Mouse (Mus musculus) limb, embryonic 11.5 days (tissue): ENCODE measurements around the gene Wwc2. TPM values are rescaled to one million over a fixed set of nuclear protein-coding genes. Genes with fewer than 3 reads are reported as not detected.

Experiments
- ATAC-seq: fragments of 200-750 bp; cut with Nextera tagmentation; 2 replicates; pipeline ENCODE4 v1.8.0; 2017; ENCODE audit warnings: low read depth; ENCODE audit not compliant: insufficient number of reproducible peaks, low FRiP score, low TSS enrichment
- DNase-seq: peaks from one replicate; pipeline ENCODE4 v3.0.0-alpha.2; 2015; ENCODE audit warnings: low spot score
- H3K27ac ChIP-seq: fragments of 300-500 bp; sonication (generic); replicated peaks from 2 replicates; pipeline ENCODE4 v1.5.1; 2014; ENCODE audit warnings: low read depth, mild to moderate bottlenecking, low read length
- H3K27me3 ChIP-seq: fragments of 300-500 bp; sonication (generic); 2 replicates; pipeline ENCODE4 v1.6.1; 2014; ENCODE audit warnings: mild to moderate bottlenecking, low read length, mixed read lengths; ENCODE audit not compliant: control insufficient read depth, insufficient read depth
- H3K36me3 ChIP-seq: fragments of 300-500 bp; sonication (generic); 2 replicates; pipeline ENCODE4 v1.6.1; 2014; ENCODE audit warnings: mild to moderate bottlenecking, low read length, moderate library complexity, mixed read lengths; ENCODE audit not compliant: control insufficient read depth, insufficient read depth
- H3K4me1 ChIP-seq: fragments of 300-500 bp; sonication (generic); 2 replicates; pipeline ENCODE4 v1.6.1; 2014; ENCODE audit warnings: low read length, mixed read lengths; ENCODE audit not compliant: control insufficient read depth, insufficient read depth
- H3K4me2 ChIP-seq: fragments of 300-500 bp; sonication (generic); 2 replicates; pipeline ENCODE4 v1.6.1; 2014; ENCODE audit warnings: low read depth, mild to moderate bottlenecking, moderate library complexity; ENCODE audit not compliant: severe bottlenecking
- H3K4me3 ChIP-seq: fragments of 300-500 bp; sonication (generic); 2 replicates; pipeline ENCODE4 v1.5.1; 2014; ENCODE audit warnings: low read depth, low read length
- H3K9ac ChIP-seq: fragments of 300-500 bp; sonication (generic); 2 replicates; pipeline ENCODE4 v1.6.1; 2014; ENCODE audit warnings: mild to moderate bottlenecking, low read length
- H3K9me3 ChIP-seq: fragments of 300-500 bp; sonication (generic); 2 replicates; pipeline ENCODE4 v1.6.1; 2016; ENCODE audit warnings: low read length; ENCODE audit not compliant: control insufficient read depth
- WGBS: fragments of 180-500 bp; shearing (Covaris S2); extraction: QIAGEN DNeasy Blood & Tissue Kit; methylation state at CpG from one replicate; pipeline ENCODE4 v1.1.7; 2014; 5-methylcytosine and 5-hydroxymethylcytosine counted together
- polyA plus RNA-seq: library from polyadenylated mRNA; unstranded; fragments of >200 nt; fragmentation: Nextera tagmentation; extraction: Ambion mirVana; gene quantifications from 2 replicates; pipeline ENCODE4 v1.2.1, GENCODE M21; 2014

Gene Wwc2
- polyA plus RNA-seq, 1 experiment from 2014 or later: 11.6 TPM

DNA sequence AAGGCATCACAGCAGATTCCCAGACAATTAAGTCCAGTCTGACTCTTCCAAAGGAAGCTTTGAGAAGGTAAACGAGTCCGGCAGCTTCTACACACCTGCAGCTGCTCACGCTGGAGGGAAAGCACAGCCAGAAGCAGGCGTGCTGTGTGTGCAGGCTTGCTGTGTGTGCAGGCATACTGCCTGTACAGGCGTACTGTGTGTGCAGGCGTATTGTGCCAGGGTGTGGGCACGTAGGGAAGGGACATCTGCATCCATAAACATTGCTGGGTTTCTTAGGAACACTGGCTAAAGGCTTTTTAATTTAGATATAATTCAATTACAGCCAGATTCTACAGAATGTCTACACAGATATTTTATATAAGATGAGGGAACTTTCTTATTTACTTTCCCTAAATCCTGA lies 59.4 kb downstream of the Wwc2 start:
- Histone ChIP-seq H3K27ac (no peak overlapping the region), H3K36me3 (no peaks in the 10 kb centered on the region), H3K4me1 (peaks cover 17% of the 10 kb centered on the region), H3K9ac (no peak overlapping the region), H3K27me3 (no peaks in the 10 kb centered on the region), H3K4me3 (no peak overlapping the region), H3K4me2 (no peak overlapping the region), H3K9me3 (no peaks in the 10 kb centered on the region)
- ATAC-seq: no peak
- 82% methylated on average over 7 of the region's 7 CpGs for WGBS
- DNase-seq: no peak

- no peak for ATAC-seq
These were observed 61.1 kb downstream of the Wwc2 start for GRCm38 (mm10) chr8:47929615-47930014.

DNA sequence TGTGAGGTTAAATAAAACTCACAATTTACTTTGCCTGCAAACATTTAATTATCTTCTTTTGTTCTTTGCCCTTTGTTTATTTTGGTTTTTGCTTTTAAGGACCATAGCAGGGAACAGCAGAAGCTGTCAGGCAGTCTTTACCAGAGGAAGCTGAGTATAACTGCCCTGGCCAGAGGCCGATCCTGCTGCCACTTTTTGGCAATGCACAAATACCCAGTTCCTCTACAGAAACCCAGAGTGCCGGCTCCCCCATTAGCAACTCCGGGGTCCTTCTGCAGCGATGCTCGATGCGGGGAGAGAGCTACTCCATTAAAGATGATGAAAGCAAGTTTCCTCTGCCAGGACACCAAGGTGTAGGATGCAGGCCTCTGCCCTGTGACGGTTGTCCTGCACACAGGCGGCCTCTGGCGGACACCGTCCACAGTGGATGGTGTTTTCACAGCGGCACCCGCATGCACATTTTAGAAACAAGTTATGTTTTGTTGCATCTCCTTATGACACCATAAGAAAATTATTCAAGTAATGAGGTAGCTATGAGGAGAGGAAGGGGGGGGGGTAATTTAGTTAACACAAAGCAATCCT lies 62.0 kb downstream of the Wwc2 start:
- no peak for DNase-seq
- no peak overlapping the region for H3K4me3 ChIP-seq
- H3K27me3 ChIP-seq: no peaks in the 10 kb centered on the region
- H3K27ac ChIP-seq: no peak overlapping the region
- H3K9me3 ChIP-seq: no peaks in the 10 kb centered on the region
- no peaks in the 10 kb centered on the region for H3K36me3 ChIP-seq
- no peak overlapping the region for H3K4me2 ChIP-seq
- ATAC-seq: no peak
- 80% methylated on average over 12 of the region's 12 CpGs for WGBS
- no peak overlapping the region for H3K9ac ChIP-seq
- H3K4me1 ChIP-seq: peaks cover 11% of the 10 kb centered on the region

More at GRCm38 (mm10) chr8:47929615-47930014, 61.1 kb downstream of the Wwc2 start:
- Histone ChIP-seq H3K9ac (no peak overlapping the region), H3K27me3 (no peaks in the 10 kb centered on the region), H3K9me3 (no peaks in the 10 kb centered on the region), H3K4me2 (no peak overlapping the region), H3K36me3 (no peaks in the 10 kb centered on the region), H3K4me1 (peaks cover 15% of the 10 kb centered on the region), H3K4me3 (no peak overlapping the region), H3K27ac (no peak overlapping the region)
- no peak for DNase-seq
- 94% methylated on average over 12 of the region's 12 CpGs for WGBS

- no peaks in the 10 kb centered on the region for H3K4me1 ChIP-seq
- no peak overlapping the region for H3K9ac ChIP-seq
- H3K9me3 ChIP-seq: no peaks in the 10 kb centered on the region
- no peak overlapping the region for H3K4me2 ChIP-seq
- H3K4me3 ChIP-seq: no peak overlapping the region
- H3K27me3 ChIP-seq: no peaks in the 10 kb centered on the region
- H3K36me3 ChIP-seq: peaks cover 4% of the 10 kb centered on the region; the same call in 1 of the 2 replicates
- ATAC-seq (no peak), DNase-seq (no peak)
- WGBS: 87% methylated on average over 6 of the region's 6 CpGs
- no peak overlapping the region for H3K27ac ChIP-seq
These were observed 65.8 kb downstream of the Wwc2 start for GRCm38 (mm10) chr8:47924921-47925320.

GRCm38 (mm10) chr8:47922816-47923215 lies 67.9 kb downstream of the Wwc2 start:
- no peaks in the 10 kb centered on the region for H3K9me3 ChIP-seq
- peaks cover 6% of the 10 kb centered on the region; the same call in 1 of the 2 replicates for H3K36me3 ChIP-seq
- ATAC-seq: no peak
- H3K4me2 ChIP-seq: no peak overlapping the region
- H3K4me1 ChIP-seq: no peaks in the 10 kb centered on the region
- no peak for DNase-seq
- no peaks in the 10 kb centered on the region for H3K27me3 ChIP-seq
- no peak overlapping the region for H3K27ac ChIP-seq
- no peak overlapping the region for H3K9ac ChIP-seq
- WGBS: 77% methylated on average over 10 of the region's 10 CpGs
- H3K4me3 ChIP-seq: no peak overlapping the region

- Histone ChIP-seq H3K27ac (no peak overlapping the region), H3K4me2 (no peak overlapping the region), H3K36me3 (peaks cover 6% of the 10 kb centered on the region; the same call in 1 of the 2 replicates), H3K27me3 (no peaks in the 10 kb centered on the region), H3K9me3 (no peaks in the 10 kb centered on the region), H3K4me1 (no peaks in the 10 kb centered on the region), H3K4me3 (no peak overlapping the region), H3K9ac (no peak overlapping the region)
- no peak for ATAC-seq
- WGBS: 58% methylated on average over 4 of the region's 4 CpGs
- DNase-seq: no peak
These were observed 68.7 kb downstream of the Wwc2 start for GRCm38 (mm10) chr8:47922011-47922410.

DNA sequence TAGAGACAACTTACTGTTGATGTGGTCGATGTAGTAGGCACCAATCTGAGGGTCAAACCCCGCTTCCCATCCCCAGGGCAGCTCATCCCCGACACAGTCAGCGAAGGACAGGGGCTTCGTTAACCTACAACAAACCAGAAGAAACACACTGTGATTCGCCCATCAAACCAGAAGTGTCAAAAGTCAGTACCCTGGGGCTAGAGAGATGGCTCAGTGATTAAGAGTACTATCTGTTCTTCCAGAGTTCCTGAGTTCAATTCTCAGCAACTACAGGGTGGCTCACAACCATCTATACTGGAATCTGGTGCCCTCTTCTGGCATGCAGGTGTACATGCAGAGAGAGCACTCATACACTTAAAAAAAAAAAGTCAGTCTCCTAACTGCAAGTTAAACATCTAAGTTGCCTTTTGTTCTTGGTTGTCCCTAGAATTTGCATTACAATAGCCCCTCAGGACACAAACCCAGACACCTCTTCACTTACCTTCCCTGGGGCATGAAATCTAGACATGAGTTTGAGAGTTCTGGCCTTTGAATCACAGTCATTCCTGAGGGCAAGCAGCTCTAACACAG lies 70.1 kb downstream of the Wwc2 start:
- H3K27ac ChIP-seq: no peak overlapping the region
- H3K4me3 ChIP-seq: no peak overlapping the region
- DNase-seq (no peak), ATAC-seq (no peak)
- H3K4me1 ChIP-seq: no peaks in the 10 kb centered on the region
- peaks cover 6% of the 10 kb centered on the region; the same call in 1 of the 2 replicates for H3K36me3 ChIP-seq
- no peaks in the 10 kb centered on the region for H3K9me3 ChIP-seq
- H3K9ac ChIP-seq: no peak overlapping the region
- H3K27me3 ChIP-seq: no peaks in the 10 kb centered on the region
- H3K4me2 ChIP-seq: no peak overlapping the region
- 98% methylated on average over 6 of the region's 6 CpGs for WGBS

DNA sequence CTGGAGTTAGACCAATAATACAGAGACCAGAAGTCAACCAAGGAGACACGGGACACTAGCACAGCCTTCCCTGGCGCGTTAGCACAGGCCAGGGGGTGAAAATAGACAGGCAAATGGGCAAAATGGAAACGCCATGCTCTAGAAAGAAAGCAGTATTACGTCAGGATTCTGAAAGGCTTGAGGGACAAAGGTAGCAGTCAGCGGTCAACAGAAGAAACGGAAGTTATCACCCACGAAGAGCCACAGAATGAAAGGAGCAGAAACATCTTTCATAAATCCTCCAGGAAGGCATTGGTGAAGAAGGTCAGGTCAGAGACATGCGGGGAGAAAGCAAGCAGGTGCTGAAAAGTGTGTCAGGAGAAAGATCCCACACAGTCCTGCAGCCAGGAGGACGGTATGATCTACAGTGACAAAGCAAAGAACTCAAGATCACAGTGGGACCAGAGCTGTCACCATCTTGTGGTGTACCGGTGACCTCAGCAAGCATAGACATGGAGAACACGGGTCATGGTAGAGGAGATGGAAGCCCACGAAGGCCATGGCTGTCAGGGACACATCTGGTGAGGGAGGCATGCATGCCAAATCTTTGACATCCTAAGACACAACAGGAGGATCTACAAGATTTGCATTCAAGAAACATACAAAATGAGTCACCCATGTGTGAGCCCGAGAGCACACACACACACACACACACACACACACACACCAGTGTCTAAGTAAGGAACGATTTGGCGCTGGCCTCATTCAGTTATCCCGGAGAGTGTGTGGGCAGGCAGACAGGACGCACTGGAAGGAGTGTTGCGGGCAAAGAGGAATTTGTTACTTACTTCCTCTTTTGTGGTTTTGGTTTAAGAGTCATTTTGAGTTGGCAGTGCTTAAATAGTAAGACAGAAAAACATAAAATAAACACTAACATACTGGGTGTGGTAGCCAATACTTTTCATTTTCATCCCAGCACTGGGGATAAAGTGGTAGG lies 73.4 kb downstream of the Wwc2 start:
- H3K9me3 ChIP-seq: no peaks in the 10 kb centered on the region
- H3K9ac ChIP-seq: no peak overlapping the region
- no peaks in the 10 kb centered on the region for H3K27me3 ChIP-seq
- H3K4me1 ChIP-seq: no peaks in the 10 kb centered on the region
- H3K36me3 ChIP-seq: peaks cover 6% of the 10 kb centered on the region; the same call in 1 of the 2 replicates
- H3K4me2 ChIP-seq: no peak overlapping the region
- no peak overlapping the region for H3K27ac ChIP-seq
- no peak overlapping the region for H3K4me3 ChIP-seq
- 91% methylated on average over 19 of the region's 19 CpGs for WGBS
- no peak for ATAC-seq
- no peak for DNase-seq
